Mouse (Mus musculus) layer of hippocampus, adult 8-10 months (tissue): ENCODE data around the gene Pak7. TPM values are rescaled to one million over a fixed set of nuclear protein-coding genes. Genes with fewer than 3 reads are reported as not detected.

Source experiments
- DNase-seq, 2 experiments: peaks; one replicate each; pipeline ENCODE4 v3.0.0; 2022; ENCODE audit warnings: low spot score in 2 of 2
- total RNA-seq, 4 experiments: library from RNA; stranded (reverse); gene quantifications; 2 replicates each; pipeline ENCODE4 v1.2.4; 2022

Pak7 gene
- total RNA-seq, 4 experiments from 2014 or later: 22.8 to 26.8 (median 25.9) TPM

GRCm38 (mm10) chr2:136175030-136175429 lies 212.7 kb downstream of the Pak7 start:
- no peak for DNase-seq

GRCm38 (mm10) chr2:136150752-136151151 lies 237.0 kb downstream of the Pak7 start:
- DNase-seq: no peak

DNA sequence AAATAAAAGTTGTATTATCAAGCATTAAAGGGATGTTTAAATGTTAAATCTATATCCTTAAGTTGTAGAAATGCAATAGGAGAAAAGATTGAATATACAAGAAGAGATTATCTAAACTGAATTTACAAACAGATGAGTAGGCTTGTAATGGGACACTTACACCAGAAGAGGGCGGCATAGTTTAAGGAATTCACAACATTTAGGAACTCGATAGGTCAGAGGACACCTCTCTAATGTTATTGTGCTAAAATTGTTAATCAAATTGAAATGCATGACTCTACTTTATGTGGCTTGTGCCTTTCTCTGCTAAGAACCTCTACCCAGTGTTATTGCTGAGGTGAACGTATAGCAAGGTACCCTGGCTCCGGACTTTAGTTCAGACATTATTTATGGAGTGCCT lies 238.2 kb downstream of the Pak7 start:
- no peak for DNase-seq

- peak; percentile 69 to 81 for DNase-seq
These were observed 238.8 kb downstream of the Pak7 start for GRCm38 (mm10) chr2:136148999-136149398.

GRCm38 (mm10) chr2:136140807-136141206 lies 247.0 kb downstream of the Pak7 start:
- DNase-seq: no peak

DNA sequence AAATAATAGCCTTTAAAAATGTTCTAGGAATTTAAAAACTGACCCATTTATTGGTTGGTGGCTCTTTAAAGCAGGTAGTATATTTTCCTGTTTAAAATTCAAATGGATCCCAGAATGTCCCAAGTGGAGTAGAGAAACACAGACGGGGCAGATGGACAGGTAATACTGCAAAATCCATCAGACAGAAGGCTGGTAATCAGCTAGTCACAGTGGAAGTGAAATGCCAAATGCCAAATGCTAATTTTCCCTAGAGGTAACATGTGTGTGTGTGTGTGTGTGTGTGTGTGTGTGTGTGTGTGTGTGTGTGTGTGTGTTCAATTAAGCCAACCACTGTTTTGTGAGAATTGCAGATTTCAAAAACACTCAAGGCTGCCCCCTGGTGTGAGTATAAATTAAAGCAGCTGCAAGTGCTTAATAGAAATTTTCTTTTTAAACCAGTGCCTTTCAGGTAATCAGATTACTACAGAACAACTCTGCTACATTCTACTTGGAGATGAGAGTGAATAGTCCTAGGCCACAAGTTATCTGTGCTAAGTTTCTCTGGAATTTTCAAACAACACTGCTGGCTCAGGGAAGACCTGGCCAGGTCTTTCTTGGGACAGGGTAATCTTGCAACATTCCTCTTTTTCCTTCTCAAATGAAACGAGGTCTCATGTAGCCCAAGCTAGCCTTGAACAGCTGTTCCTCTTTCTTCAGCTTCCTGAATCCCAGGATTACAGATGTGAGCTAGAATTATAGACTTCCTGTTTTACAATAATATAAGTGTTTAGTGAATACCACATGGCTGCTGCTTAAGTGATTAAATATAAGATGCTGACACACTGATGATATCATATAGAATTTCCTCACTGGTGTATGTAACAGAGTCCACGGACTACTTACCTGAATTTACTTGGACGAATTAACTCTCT lies 248.4 kb downstream of the Pak7 start:
- peak in 1 of 2 experiments; percentile 43 for DNase-seq

- DNase-seq: no peak
These were observed 249.3 kb downstream of the Pak7 start for GRCm38 (mm10) chr2:136138451-136138850.

- no peak for DNase-seq
These were observed 265.9 kb downstream of the Pak7 start for GRCm38 (mm10) chr2:136121867-136122266.

GRCm38 (mm10) chr2:136118006-136118405 lies 269.8 kb downstream of the Pak7 start:
- DNase-seq: no peak

DNA sequence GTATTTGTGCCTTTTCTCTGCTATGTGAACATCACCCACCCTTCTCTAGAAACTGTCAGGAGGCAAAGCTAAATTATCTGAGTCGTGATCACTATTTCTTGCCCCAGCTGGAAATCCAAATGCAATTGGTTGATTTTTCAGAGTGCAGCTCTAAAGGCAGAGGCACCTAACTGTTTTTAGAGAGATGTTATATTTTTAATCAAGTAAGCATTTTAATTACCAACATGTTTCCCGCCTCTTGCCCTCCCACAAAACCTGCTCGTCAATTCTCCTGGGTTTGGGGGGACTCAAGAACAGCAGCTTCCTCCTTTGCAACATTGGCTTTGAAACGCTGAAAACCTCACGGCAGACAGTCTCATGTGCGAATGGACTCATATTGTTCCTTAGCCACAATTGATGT lies 274.4 kb downstream of the Pak7 start:
- DNase-seq: no peak

GRCm38 (mm10) chr2:136109038-136109363 lies 278.8 kb downstream of the Pak7 start:
- DNase-seq: no peak

DNA sequence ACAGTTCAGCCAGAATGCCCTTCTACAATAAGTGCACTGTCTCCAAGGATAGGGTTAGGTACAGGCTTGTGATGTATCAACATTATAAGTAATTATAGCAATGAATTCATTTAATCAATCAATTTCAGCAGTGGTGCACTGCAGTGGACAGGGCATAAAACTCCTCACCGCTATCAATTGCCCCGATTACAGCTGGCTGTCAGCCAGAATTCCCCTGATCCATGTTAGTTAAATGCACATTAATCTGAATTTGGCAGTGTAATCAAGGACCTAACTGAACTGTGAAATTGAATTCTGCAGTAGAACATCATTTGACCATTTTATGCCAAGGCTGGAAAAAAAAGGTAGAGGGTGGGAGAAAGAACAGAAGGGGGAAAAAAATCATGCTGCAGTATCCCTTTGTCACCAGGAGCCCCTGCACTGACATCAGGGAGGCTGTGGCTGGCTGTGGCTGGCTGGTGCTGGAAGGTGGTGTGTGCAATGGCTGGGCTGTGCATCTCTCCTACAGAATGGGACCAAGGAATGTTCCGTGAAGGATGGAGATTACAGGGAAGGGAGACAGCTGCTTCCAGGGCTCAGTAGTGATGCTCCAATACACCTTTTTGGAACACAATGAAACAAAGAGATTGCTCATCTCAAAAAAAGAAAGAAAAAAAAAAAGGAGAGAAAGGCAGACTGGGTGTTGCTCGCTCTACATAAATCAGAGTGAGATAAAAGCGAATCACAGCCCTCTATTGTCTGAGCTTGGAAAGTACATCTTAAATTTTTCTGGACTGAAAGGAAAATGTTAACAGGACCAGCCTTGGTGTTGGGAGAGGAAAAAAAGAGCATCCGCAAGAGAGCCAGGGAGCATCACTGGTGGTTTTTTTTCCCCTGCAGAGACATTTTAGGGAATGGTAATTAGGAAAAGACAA lies 279.4 kb downstream of the Pak7 start:
- peak in 1 of 2 experiments; percentile 16 for DNase-seq

DNA sequence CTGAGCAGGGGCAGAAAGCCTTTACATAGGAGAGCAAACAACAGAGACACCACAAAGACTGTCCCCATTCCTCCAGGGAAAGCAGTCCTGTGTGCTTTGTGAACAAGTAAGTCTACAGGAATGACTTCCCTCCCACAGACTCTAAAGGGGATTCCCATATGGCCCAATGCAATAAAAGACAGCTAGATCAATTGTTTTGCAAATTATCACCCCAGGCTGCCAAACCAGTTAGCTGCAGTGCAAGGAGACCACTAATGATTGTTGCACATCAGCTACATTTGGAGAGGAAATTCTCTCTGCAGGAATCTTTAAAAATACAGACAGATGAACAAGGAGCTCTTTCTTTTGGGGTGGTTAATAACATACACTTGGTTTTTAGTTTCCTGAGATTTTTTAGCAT lies 280.2 kb downstream of the Pak7 start:
- DNase-seq: no peak

GRCm38 (mm10) chr2:136097143-136097542 lies 290.6 kb downstream of the Pak7 start:
- DNase-seq: no peak

GRCm38 (mm10) chr2:136095978-136096377 lies 291.8 kb downstream of the Pak7 start:
- no peak for DNase-seq

GRCm38 (mm10) chr2:136064356-136064755 lies 323.4 kb downstream of the Pak7 start:
- no peak for DNase-seq

DNA sequence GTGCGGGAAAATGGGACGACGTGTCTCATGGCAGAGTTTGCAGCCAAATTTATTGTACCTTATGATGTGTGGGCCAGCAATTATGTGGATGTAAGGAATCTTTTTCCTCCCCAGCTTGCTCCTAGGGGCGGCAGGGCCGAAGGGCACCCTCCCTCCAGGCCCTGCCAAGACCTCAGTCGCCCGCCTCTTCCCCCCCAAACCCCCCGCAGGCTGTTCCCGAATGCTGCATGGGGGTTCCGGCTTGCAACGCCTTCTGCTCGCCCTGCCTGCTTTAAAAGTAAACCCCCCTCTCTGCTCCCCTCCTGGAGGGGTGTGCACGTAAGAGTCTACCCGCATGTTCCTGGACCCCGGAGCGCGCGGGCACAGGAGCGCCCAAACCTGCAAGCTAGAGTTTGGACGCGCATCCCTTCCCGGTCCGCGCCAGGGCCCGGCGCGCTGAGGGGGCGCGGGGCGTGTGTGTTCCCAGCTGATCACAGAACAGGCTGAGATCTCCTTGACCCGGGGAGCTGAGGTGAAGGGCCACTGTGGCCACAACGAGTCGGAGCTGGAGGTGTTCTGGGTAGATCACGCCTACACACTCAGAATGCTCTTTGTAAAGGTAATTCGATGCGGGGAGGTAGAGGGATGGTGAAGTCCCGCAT lies 328.6 kb downstream of the Pak7 start:
- DNase-seq: no peak

- no peak for DNase-seq
These were observed 329.4 kb downstream of the Pak7 start for GRCm38 (mm10) chr2:136058398-136058797.

DNA sequence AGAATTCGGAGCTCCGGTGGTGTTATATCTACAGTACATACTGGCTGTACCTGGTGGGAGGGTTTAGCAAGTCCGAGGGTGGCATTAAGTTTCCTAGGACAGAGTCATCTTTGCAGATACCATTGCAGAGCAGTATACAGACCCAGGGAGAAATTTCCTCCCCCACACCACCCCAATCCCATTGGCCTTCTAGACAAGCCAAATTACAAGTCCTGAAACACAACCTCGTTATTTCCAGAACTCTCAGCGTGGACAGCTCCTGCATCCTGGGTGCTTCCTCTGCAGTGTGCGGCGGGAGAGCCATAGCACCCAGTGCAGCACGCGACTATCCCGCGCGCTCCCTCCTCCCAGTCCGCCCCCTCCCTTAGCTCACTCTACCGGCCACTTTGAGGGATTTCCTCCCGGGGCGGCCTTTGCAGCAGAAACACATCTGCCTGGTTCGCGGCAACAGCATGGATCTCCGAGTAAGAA lies 329.9 kb downstream of the Pak7 start:
- DNase-seq: peak in 1 of 2 experiments; percentile 21

DNA sequence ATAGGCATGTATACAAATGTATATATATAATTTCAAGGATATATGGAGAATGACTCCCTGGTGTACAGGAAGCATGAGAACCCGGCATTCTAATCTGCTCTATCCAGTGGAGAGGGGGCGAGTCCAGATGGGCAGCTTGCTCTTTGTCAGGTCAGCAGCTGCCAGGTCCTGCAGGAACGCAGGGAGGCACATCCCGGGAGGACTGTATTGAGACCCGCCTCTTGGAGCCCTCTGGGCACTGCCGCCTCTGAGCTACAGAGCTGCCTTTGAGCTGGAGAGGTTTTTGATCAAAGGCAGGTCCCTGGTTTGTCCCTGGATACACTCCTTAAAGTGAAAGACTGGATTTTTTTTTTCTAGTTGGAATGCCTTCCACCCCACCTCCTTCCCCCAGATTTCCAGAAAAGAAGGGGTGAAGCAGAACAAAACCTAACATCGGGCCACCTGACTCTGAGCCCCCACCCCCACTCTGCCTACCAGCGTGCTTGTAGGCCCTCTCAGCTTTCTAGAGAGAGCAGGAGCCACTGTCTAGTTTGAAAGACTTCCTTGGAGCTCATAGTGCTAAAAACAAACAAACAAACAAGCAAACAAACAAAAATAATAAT lies 336.0 kb downstream of the Pak7 start, which contains the start of gene Lamp5:
Lamp5 (plus strand) TSS at position 552 of the 602 bp plus-strand sequence.
- DNase-seq: no peak
